ENCODE assay signal across 9 mouse cellular contexts in the genomic region with DNA sequence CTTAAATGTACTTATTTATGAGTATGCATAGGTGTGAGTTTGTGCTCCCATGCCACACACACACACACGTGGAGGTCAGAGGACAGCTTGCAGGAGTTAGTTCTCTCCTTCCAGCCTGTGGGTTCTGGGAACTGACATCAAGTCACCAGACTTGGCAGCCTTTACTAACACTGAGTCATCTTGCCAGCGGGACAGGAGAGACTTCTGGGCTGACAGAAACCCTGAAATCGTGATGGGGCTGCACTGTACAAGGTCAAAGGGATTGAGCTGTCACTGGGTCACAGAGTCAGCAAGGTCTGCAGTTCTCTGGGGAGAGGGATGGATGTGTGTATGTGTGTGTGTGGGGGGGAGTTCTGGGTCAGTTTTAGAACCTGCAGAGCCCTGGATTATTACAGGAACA. TPM values are rescaled to one million over a fixed set of nuclear protein-coding genes. Genes with fewer than 3 reads are reported as not detected.
DNase-seq lines count a peak whose midpoint lies in the region; ATAC-seq lines count a peak whose summit lies in the region.
"Had no signal": no experiment of that assay in that cellular context is flagged by ENCODE, and none has a peak within 500 bp of the region (broad histone marks: within the 10 kb centered on the region; RNA-seq: fewer than 3 reads in every experiment).

No protein-coding gene starts in this region.

- peaks cover 45% of the 10 kb centered on the region for H3K36me3 ChIP-seq in heart, embryonic 10.5 days
- H3K36me3 ChIP-seq in forebrain, embryonic 11.5 days (ENCODE audit: control insufficient read depth, insufficient read depth, low read length) = peaks cover 5% of the 10 kb centered on the region; the same call in 1 of the 2 replicates
- H3K36me3 ChIP-seq: forebrain, embryonic 15.5 days had no signal

- no peak overlapping the region for H3K4me3 ChIP-seq in heart, embryonic 10.5 days
- H3K4me3 ChIP-seq in forebrain, embryonic 11.5 days (ENCODE audit: low read depth, low read length) = no peak overlapping the region
- H3K4me3 ChIP-seq: forebrain, embryonic 15.5 days had no signal

- H3K9ac ChIP-seq in forebrain, embryonic 11.5 days (ENCODE audit: low read length) = no peak overlapping the region
- H3K9ac ChIP-seq: forebrain, embryonic 15.5 days had no signal

- H3K4me2 ChIP-seq in forebrain, embryonic 11.5 days (ENCODE audit: low read depth, low read length, severe bottlenecking) = no peak overlapping the region
- H3K4me2 ChIP-seq: forebrain, embryonic 15.5 days had no signal

- H3K9me3 ChIP-seq in heart, embryonic 10.5 days = no peaks in the 10 kb centered on the region
- H3K9me3 ChIP-seq in forebrain, embryonic 11.5 days (ENCODE audit: control insufficient read depth, low read length) = no peaks in the 10 kb centered on the region; the same call in 1 of the 2 replicates
- H3K9me3 ChIP-seq: forebrain, embryonic 15.5 days had no signal

- DNase-seq in heart, adult 11 months = peak; percentile 94
- no peak for DNase-seq in heart, embryonic 10.5 days (ENCODE audit: low spot score)
- peak; percentile 35 for DNase-seq in ovary, adult 18-20 months (ENCODE audit: low spot score)
- no peak for DNase-seq in ovary, postnatal 14 days (ENCODE audit: low spot score)
- peak; percentile 64 to 68 for DNase-seq in cerebellum, postnatal 36 days
- DNase-seq in right cerebral cortex, postnatal 10 days (ENCODE audit: low spot score in 2 of 2) = no peak
- DNase-seq in frontal cortex, adult 2 months (ENCODE audit: extremely low spot score in 1 of 2, low spot score in 1 of 2) = no peak
- no peak for DNase-seq in forebrain, embryonic 11.5 days (ENCODE audit: low spot score)

- H3K27ac ChIP-seq in heart, embryonic 10.5 days = no peak overlapping the region
- no peak overlapping the region for H3K27ac ChIP-seq in forebrain, embryonic 11.5 days (ENCODE audit: low read depth, low read length)
- H3K27ac ChIP-seq: forebrain, embryonic 15.5 days had no signal

- 63% methylated on average over 3 of the region's 3 CpGs for WGBS in heart, embryonic 10.5 days
- 87% methylated on average over 3 of the region's 3 CpGs for WGBS in forebrain, embryonic 11.5 days

- no peak for ATAC-seq in forebrain, embryonic 11.5 days (replicated peaks; ENCODE audit: low FRiP score)
- ATAC-seq: forebrain, embryonic 15.5 days had no signal

- H3K4me1 ChIP-seq in heart, embryonic 10.5 days = peaks cover 18% of the 10 kb centered on the region
- peaks cover 3% of the 10 kb centered on the region for H3K4me1 ChIP-seq in forebrain, embryonic 11.5 days (replicated peaks; ENCODE audit: control insufficient read depth, insufficient read depth, low read length)
- H3K4me1 ChIP-seq: forebrain, embryonic 15.5 days had no signal

- H3K27me3 ChIP-seq in heart, embryonic 10.5 days (ENCODE audit: insufficient read depth, poor library complexity, severe bottlenecking) = no peaks in the 10 kb centered on the region
- no peaks in the 10 kb centered on the region for H3K27me3 ChIP-seq in forebrain, embryonic 11.5 days (ENCODE audit: control insufficient read depth, insufficient read depth, low read length)
- H3K27me3 ChIP-seq: forebrain, embryonic 15.5 days had no signal

RNA-seq across cellular contexts. Expression of a gene that starts 36.6 kb away (rescaled TPM):
- polyA plus RNA-seq in heart, embryonic 10.5 days (2016; fragmentation: Nextera tagmentation; extraction: Ambion mirVana) = 64.2 and 67.0 TPM in 2 replicates
- 4.3 TPM in 2 replicates for polyA plus RNA-seq in frontal cortex, adult 2 months (2012; rRNA removed)
- polyA plus RNA-seq in forebrain, embryonic 11.5 days (2014; fragmentation: Nextera tagmentation; extraction: Ambion mirVana) = 54.1 and 56.4 TPM in 2 replicates

Comparison
In these comparisons a context has a peak if more than half of its experiments do, and no peak if none do; other contexts are left out.
1. DNase-seq: peak in heart, adult 11 months (single experiment), ovary, adult 18-20 months (single experiment) and cerebellum, postnatal 36 days (2 of 2); none in heart, embryonic 10.5 days (single experiment), ovary, postnatal 14 days (single experiment), right cerebral cortex, postnatal 10 days (0 of 2), frontal cortex, adult 2 months (0 of 2) and forebrain, embryonic 11.5 days (single experiment).
2. RNA of a gene that starts 36.6 kb away (polyA plus RNA-seq): 64.2 to 67.0 TPM in heart, embryonic 10.5 days and 54.1 to 56.4 TPM in forebrain, embryonic 11.5 days; 4.3 TPM in frontal cortex, adult 2 months; every median in the first group is over 10 times any median in the second.